Mouse (Mus musculus): Measurements from ENCODE around the gene Clrn3. TPM values are rescaled to one million over a fixed set of nuclear protein-coding genes. Genes with fewer than 3 reads are reported as not detected.
"Not testable (repeated sequence)": the region's sequence is repeated elsewhere in the genome, so short reads cannot be mapped to it uniquely, and the experiment has no call there.

Clrn3 gene
- polyA plus RNA-seq (2016; fragmentation: Nextera tagmentation; extraction: Ambion mirVana): not detected in 2 replicates

DNA sequence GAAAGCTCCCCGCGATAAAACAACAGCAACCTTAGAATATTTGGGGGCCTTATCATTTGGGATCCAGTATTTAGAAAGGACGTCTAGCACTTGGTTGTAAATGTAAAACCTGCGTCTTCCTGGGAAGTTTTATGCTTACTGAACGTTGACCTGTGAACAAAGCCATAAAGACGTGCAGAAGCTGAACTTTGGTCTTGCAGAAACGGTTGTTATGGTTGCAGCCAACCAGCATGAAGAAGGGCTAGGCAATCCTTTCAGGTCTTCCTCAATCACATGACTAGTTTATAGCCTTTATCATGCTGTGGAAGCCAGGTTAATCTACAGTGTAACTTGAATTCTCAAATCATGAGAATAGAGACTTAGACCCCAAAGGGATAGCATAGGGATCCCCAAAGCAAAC is at the start of gene Clrn3:
Gene Clrn3 (minus strand): TSS at position 140 of the 400 bp plus-strand sequence.
- Histone ChIP-seq H3K4me1 (no peaks in the 10 kb centered on the region), H3K9me3 (no peaks in the 10 kb centered on the region), H3K4me3 (no peak within 1 kb of the TSS), H3K27ac (no peak within 1 kb of the TSS), H3K27me3 (ENCODE audit: poor library complexity, severe bottlenecking) (no peaks in the 10 kb centered on the region), H3K36me3 (replicated peaks) (no peaks in the 10 kb centered on the region)
- DNase-seq (ENCODE audit: extremely low spot score, low spot score): no peak
- 92% methylated on average over 7 of the region's 7 CpGs for WGBS

DNA sequence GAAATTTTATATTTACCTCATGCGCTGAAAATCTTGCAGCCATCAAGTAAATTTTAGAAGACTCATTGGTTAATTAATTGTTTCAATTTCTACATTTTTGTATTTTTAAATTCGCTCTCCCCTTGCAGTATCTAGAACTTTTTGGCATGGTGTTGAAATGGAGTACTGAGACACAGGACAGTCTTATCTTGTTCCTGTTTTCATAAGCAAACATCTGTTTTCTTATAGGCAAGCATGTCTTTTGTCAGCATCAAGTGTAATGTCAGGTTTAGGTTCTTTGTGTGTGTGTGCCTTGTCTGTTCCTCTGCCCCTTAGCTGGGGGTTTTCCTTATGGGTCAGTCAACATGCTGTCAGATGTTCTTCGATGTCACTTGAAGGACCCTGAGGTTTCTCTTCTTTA is 47.9 kb upstream of the Clrn3 start:
- WGBS: 94% methylated on average over 3 of the region's 3 CpGs
- Histone ChIP-seq H3K36me3 (replicated peaks) (no peaks in the 10 kb centered on the region), H3K9me3 (no peaks in the 10 kb centered on the region), H3K27me3 (ENCODE audit: poor library complexity, severe bottlenecking) (no peaks in the 10 kb centered on the region), H3K4me1 (peaks cover 12% of the 10 kb centered on the region; the same call in 1 of the 2 replicates), H3K4me3 (no peak overlapping the region), H3K27ac (no peak overlapping the region)
- DNase-seq (ENCODE audit: extremely low spot score, low spot score): no peak

DNA sequence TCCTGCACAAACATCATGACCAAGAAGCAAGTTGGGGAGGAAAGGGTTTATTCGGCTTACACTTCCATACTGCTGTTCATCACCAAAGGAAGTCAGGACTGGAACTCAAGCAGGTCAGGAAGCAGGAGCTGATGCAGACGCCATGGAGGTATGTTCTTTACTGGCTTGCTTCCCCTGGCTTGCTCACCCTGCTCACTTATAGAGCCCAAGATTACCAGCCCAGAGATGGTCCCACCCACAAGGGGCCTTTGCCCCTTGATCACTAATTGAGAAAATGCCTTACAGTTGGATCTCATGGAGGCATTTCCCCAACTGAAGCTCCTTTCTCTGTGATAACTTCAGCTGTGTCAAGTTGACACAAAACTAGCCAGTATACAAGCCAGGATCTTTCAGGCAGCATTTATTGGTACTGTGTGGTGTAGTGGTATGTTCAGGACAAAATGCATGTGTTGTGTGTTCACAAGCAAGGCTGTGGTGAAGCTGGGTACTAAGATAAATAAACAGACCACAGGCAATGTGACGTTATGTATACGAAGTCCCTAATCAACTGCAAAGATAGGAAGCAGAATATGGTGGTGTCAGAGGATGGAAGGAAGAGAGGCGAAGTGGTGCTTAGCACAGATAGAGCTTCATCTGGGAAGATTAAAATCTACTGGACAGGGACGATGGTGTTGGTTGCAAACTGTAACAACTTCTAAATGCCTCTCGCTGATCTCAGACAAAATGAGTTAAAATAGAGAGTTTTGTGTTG is 47.0 kb upstream of the Clrn3 start:
- not testable (repeated sequence) for H3K9me3 ChIP-seq; H3K36me3 ChIP-seq (replicated peaks); H3K27ac ChIP-seq; H3K4me3 ChIP-seq; H3K27me3 ChIP-seq (ENCODE audit: poor library complexity, severe bottlenecking); DNase-seq (ENCODE audit: extremely low spot score, low spot score)
- WGBS: 87% methylated on average over 7 of the region's 7 CpGs
- peaks cover 12% of the 10 kb centered on the region; the same call in 1 of the 2 replicates for H3K4me1 ChIP-seq

DNA sequence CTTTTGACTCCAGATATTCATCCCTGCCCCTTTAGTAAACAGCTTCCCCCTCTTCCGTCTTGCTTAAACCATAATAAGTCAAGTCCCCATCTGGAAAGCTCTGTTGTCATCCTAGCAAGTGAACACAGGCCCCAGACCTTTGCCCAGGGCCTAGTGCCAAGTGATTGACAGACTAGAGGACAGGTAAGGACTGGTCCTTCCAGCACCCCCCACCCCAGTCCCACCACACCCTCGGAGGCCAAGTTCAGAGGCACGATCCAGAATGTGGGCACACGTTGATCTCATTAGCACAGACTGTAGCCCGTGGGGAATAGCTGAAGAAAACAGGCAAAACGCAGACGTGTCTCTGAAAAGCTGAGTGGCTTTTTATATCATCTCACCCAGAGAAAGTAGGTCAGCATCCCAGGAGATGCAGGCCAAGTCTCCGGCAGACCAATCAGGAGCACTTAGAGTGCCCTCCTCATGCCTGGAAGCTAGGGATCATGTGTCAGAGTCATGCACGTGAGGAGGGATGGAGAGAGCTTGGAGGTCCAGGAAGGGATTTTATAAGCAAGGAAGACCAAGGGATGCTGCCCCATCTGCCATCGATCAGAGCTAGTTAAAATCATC is 43.6 kb upstream of the Clrn3 start:
- Histone ChIP-seq H3K9me3 (0 out of 2 replicates have a peak, but pooled peaks cover 4% of the 10 kb centered on the region), H3K36me3 (replicated peaks) (no peaks in the 10 kb centered on the region), H3K27me3 (ENCODE audit: poor library complexity, severe bottlenecking) (no peaks in the 10 kb centered on the region), H3K4me1 (peaks cover 17% of the 10 kb centered on the region), H3K27ac (no peak overlapping the region), H3K4me3 (no peak overlapping the region)
- 72% methylated on average over 10 of the region's 10 CpGs for WGBS
- no peak for DNase-seq (ENCODE audit: extremely low spot score, low spot score)

DNA sequence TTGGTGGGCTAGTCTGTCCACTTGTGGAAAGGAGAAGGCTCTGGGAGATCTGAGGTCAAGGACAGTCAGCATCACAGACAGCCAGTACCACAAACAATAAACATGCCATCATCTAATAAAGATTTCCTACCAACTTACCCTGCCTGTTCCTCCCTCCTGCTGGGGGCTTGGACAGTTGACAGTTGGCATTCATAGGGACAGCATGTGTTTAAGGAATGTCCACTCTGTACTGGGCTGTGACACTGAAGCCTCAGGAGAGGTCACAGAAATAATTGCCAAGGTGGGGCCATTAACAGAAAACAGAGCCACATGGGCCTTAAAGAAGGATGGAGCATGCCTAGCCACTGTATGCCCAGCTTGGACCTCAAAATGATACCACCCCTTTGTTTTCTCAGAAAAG is 42.9 kb upstream of the Clrn3 start:
- no peak for DNase-seq (ENCODE audit: extremely low spot score, low spot score)
- no peak overlapping the region for H3K27ac ChIP-seq
- no peaks in the 10 kb centered on the region for H3K27me3 ChIP-seq (ENCODE audit: poor library complexity, severe bottlenecking)
- no peak overlapping the region for H3K4me3 ChIP-seq
- H3K9me3 ChIP-seq: 0 out of 2 replicates have a peak, but pooled peaks cover 4% of the 10 kb centered on the region
- peaks cover 17% of the 10 kb centered on the region for H3K4me1 ChIP-seq
- no peaks in the 10 kb centered on the region for H3K36me3 ChIP-seq (replicated peaks)

DNA sequence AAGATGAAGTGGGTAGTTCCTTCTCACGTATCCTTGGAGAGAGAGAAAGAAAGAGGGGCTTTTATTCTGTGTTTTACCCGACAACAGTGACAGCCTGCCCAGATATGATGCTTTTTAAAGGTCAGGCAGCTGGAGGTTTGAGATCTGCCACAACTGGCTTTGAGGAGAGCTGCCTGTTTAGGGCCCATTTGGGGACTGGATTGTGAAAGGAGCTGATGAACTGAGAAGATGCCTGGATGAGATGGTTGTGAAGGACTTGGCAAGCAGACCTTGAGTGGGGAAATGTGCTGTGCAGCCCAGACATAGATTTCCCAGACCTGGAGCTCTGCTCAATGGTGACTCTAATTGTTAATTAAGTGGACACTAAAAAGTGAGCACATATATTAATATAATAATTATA is 40.1 kb upstream of the Clrn3 start:
- H3K4me3 ChIP-seq: no peak overlapping the region
- no peak for DNase-seq (ENCODE audit: extremely low spot score, low spot score)
- H3K36me3 ChIP-seq (replicated peaks): no peaks in the 10 kb centered on the region
- H3K27ac ChIP-seq: no peak overlapping the region
- 0 out of 2 replicates have a peak, but pooled peaks cover 4% of the 10 kb centered on the region for H3K9me3 ChIP-seq
- no peaks in the 10 kb centered on the region for H3K27me3 ChIP-seq (ENCODE audit: poor library complexity, severe bottlenecking)
- 70% methylated on average over 2 of the region's 2 CpGs for WGBS
- H3K4me1 ChIP-seq: peaks cover 17% of the 10 kb centered on the region

DNA sequence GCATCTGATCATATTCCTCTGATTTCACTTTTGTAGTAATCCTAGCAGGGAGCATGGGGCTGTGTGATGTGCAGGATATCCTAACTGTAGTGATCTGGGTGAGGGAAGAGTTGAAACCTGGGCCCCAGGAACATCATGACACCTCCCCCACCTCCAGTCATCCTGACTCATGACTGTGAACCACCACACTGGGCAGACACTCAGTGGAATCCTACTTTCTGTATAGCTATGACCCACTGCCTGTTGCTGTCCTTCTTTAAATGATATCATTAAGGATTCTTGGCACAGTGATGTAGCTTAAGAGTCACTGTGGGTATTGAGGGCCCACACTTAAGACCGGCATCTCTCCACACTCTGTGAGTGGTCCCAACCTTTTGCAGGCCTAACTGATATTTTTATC is 39.1 kb upstream of the Clrn3 start:
- H3K4me1 ChIP-seq: peaks cover 17% of the 10 kb centered on the region
- 86% methylated on average over 1 of the region's 1 CpGs for WGBS
- 0 out of 2 replicates have a peak, but pooled peaks cover 4% of the 10 kb centered on the region for H3K9me3 ChIP-seq
- no peak overlapping the region for H3K4me3 ChIP-seq
- H3K36me3 ChIP-seq (replicated peaks): no peaks in the 10 kb centered on the region
- DNase-seq (ENCODE audit: extremely low spot score, low spot score): no peak
- no peaks in the 10 kb centered on the region for H3K27me3 ChIP-seq (ENCODE audit: poor library complexity, severe bottlenecking)
- no peak overlapping the region for H3K27ac ChIP-seq

DNA sequence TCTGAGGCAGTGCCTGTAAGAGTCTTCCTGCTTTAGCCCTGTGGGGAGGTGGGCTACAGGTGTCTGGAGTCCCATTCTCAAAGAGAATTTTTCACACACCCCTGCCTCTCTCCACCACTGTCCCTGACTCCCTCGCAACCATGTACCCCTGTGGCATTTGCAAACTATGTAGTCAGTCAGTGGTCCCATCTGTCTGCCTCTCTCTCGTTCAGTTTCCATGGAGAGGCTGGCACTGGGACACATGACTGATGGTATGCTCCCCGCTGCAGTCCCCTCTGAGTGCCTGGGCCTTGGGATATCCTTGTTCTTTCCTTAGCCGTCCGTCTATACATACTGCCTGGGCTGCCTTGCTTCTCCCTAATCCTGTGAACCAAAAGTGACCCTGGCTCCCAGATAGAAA is 37.6 kb upstream of the Clrn3 start:
- H3K4me3 ChIP-seq: no peak overlapping the region
- 83% methylated on average over 5 of the region's 5 CpGs for WGBS
- 0 out of 2 replicates have a peak, but pooled peaks cover 4% of the 10 kb centered on the region for H3K9me3 ChIP-seq
- H3K36me3 ChIP-seq (replicated peaks): no peaks in the 10 kb centered on the region
- no peaks in the 10 kb centered on the region for H3K27me3 ChIP-seq (ENCODE audit: poor library complexity, severe bottlenecking)
- H3K27ac ChIP-seq: no peak overlapping the region
- DNase-seq (ENCODE audit: extremely low spot score, low spot score): no peak
- H3K4me1 ChIP-seq: peaks cover 9% of the 10 kb centered on the region; the same call in 1 of the 2 replicates

DNA sequence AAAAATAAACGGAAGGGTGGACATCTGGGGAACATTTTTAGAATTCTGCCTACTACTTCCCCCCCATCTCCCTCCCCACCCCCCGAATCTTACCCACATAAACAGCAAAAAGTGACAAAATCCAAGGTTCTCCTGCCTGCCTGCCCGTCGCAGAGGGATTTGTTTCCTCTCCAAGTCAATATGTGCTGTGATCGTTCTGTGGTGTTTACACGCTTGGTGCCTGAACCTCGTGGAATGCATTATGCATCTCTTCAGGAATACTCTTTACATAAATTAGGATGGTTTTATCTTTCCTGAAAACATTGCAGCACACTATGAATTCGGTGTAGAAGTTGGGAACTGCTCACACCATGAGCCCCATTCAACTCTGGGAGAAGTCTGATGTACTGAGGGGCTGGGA is 35.6 kb upstream of the Clrn3 start:
- no peak overlapping the region for H3K27ac ChIP-seq
- no peaks in the 10 kb centered on the region for H3K36me3 ChIP-seq (replicated peaks)
- H3K4me3 ChIP-seq: no peak overlapping the region
- 85% methylated on average over 8 of the region's 8 CpGs for WGBS
- H3K27me3 ChIP-seq (ENCODE audit: poor library complexity, severe bottlenecking): no peaks in the 10 kb centered on the region
- DNase-seq (ENCODE audit: extremely low spot score, low spot score): no peak
- peaks cover 9% of the 10 kb centered on the region; the same call in 1 of the 2 replicates for H3K4me1 ChIP-seq
- H3K9me3 ChIP-seq: no peaks in the 10 kb centered on the region

DNA sequence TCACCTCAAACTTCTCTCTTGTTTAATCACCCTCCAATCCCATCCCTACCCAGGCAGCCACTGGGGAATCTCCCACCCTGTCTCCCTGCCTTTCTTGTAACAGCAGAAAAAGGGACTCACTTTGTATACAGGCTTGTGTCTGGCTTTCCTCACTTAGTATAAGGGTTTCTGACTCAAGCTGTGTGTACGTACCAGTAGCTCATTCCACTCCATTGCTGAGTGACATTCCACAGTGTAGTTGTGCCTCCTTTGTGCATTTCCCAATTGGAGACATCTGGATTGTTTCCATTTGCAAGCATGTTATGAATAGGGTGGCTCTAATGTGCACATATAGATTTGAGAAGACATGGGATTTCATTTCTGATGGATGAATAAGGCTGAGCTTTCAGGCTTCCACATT is 31.8 kb upstream of the Clrn3 start:
- no peak overlapping the region for H3K4me3 ChIP-seq
- WGBS: 88% methylated on average over 1 of the region's 1 CpGs
- no peaks in the 10 kb centered on the region for H3K4me1 ChIP-seq
- H3K36me3 ChIP-seq (replicated peaks): no peaks in the 10 kb centered on the region
- H3K27me3 ChIP-seq (ENCODE audit: poor library complexity, severe bottlenecking): no peaks in the 10 kb centered on the region
- no peak overlapping the region for H3K27ac ChIP-seq
- no peaks in the 10 kb centered on the region for H3K9me3 ChIP-seq
- no peak for DNase-seq (ENCODE audit: extremely low spot score, low spot score)

DNA sequence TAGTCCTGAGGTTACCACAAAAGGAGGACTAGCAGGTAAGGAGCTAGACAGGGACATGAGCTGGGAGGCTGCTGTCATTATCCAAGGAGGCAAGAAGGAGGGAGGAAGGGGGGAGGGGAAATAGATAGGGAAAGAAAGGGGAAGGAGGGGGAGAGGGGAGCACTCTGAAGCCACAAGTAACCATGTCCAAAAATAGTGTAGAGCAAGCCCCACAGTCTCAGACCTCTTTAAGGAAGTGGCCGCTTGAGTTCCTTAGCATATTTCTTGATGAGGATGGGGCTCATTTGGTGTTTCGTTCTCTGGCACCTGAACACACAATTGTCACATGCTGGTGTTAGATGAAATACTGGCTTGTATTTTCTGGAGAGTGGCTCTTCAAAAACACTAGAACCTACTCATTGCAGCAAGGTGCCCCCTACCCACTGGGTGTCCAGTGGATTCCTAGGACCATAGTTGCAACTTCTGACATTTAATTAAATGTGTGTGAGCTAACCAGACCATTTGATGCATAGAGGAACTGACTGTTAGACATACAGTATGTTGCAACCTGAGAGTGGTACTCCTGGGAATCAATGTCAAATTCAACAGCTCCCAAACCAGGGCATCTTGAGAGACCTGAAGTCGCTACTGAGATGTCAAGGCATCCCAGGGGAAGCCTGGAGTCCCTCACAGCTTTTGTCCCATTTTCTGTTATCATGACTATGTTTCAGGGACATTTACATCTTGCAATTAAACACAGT is 28.4 kb upstream of the Clrn3 start:
- H3K9me3 ChIP-seq: no peaks in the 10 kb centered on the region
- 90% methylated on average over 3 of the region's 3 CpGs for WGBS

DNA sequence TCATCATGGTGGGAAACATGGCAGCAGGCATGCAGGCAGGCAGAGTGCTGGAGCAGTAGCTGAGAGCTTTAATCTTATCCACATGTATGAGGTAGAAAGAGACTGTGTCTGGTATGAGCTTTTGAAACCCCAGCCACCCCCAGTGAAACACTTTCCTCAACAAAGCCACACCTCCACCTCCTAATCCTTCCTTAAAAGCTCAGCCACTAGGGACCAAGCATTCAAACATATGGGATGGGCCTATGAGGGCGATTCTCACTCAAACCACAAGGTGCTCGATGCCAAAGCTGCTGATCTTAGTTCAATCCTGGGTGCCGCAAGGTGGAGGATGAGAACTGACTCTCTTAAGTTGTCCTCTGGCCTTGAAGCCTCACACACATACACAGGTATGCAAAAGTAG is 25.1 kb upstream of the Clrn3 start:
- H3K9me3 ChIP-seq: no peaks in the 10 kb centered on the region
- no peaks in the 10 kb centered on the region for H3K27me3 ChIP-seq (ENCODE audit: poor library complexity, severe bottlenecking)
- H3K27ac ChIP-seq: no peak overlapping the region
- H3K4me1 ChIP-seq: no peaks in the 10 kb centered on the region
- H3K4me3 ChIP-seq: no peak overlapping the region
- H3K36me3 ChIP-seq (replicated peaks): no peaks in the 10 kb centered on the region
- 76% methylated on average over 3 of the region's 3 CpGs for whole genome bisulfite sequencing
- no peak for DNase-seq (ENCODE audit: extremely low spot score, low spot score)

More for the DNA sequence above, 28.4 kb upstream of the Clrn3 start:
- H3K4me3 ChIP-seq: no peak overlapping the region
- DNase-seq (ENCODE audit: extremely low spot score, low spot score): no peak
- H3K36me3 ChIP-seq (replicated peaks): no peaks in the 10 kb centered on the region
- H3K4me1 ChIP-seq: no peaks in the 10 kb centered on the region
- H3K27ac ChIP-seq: no peak overlapping the region
- no peaks in the 10 kb centered on the region for H3K27me3 ChIP-seq (ENCODE audit: poor library complexity, severe bottlenecking)

DNA sequence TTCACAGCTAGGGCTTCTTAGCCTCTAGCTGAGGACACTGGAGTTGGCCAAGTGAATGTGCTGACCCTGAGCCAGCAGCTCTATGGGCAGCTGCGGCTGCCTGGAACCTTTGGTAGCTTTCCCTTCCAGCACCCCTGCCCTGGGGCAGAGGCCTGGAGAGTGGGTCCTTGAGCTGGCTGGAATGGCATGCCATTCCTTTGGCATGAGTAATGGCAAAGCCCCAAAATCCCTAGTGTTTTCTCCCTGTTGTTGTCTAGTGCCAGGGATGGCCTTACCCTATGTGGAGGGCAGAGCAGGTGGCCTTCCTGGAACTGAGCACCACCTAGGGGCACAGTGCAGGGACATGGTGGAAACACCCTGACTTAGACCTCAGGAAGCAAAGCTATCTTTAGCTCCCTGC is 23.1 kb upstream of the Clrn3 start:
- no peak for DNase-seq (ENCODE audit: extremely low spot score, low spot score)
- Histone ChIP-seq H3K27me3 (ENCODE audit: poor library complexity, severe bottlenecking) (no peaks in the 10 kb centered on the region), H3K27ac (no peak overlapping the region), H3K36me3 (replicated peaks) (no peaks in the 10 kb centered on the region), H3K9me3 (no peaks in the 10 kb centered on the region), H3K4me3 (no peak overlapping the region), H3K4me1 (no peaks in the 10 kb centered on the region)
- 84% methylated on average over 1 of the region's 1 CpGs for WGBS

Data from forebrain, embryonic 10.5 days (tissue).